Mouse (Mus musculus) macrophage (primary cell): ENCODE data around the gene P3h2. TPM values are rescaled to one million over a fixed set of nuclear protein-coding genes. Genes with fewer than 3 reads are reported as not detected.

Experiments
- H3K27ac ChIP-seq: fragments of 350-480 bp; formaldehyde crosslinking; 2 replicates; pipeline ENCODE4 v1.9.0; 2021
- H3K36me3 ChIP-seq: fragments of 350-480 bp; formaldehyde crosslinking; 2 replicates; pipeline ENCODE4 v1.9.0; 2021; ENCODE audit errors: inconsistent target
- H3K4me3 ChIP-seq: fragments of 350-480 bp; formaldehyde crosslinking; 2 replicates; pipeline ENCODE4 v1.9.0; 2021; ENCODE audit errors: inconsistent target
- H3K79me2 ChIP-seq: fragments of 350-480 bp; formaldehyde crosslinking; 2 replicates; pipeline ENCODE4 v1.9.0; 2021; ENCODE audit errors: inconsistent target
- WGBS: methylation state at CpG from one replicate; pipeline ENCODE4 v1.1.7; 2026; ENCODE audit warnings: inconsistent platforms; ENCODE audit not compliant: missing documents; 5-methylcytosine and 5-hydroxymethylcytosine counted together
- polyA plus RNA-seq: library from polyadenylated mRNA; stranded (reverse); fragments of 250-400 nt; gene quantifications from 3 replicates; pipeline ENCODE4 v1.2.4, GENCODE M21; 2018; ENCODE audit warnings: inconsistent platforms

Gene P3h2
- polyA plus RNA-seq, 1 experiment from 2014 or later, result 0.10 TPM

GRCm38 (mm10) chr16:25979037-25979436 is 126.5 kb downstream of the P3h2 start:
- WGBS, result 42% methylated on average over 3 of the region's 3 CpGs
- H3K79me2 ChIP-seq, result no peaks in the 10 kb centered on the region
- H3K36me3 ChIP-seq, result no peaks in the 10 kb centered on the region
- no peak overlapping the region for H3K4me3 ChIP-seq
- no peak overlapping the region for H3K27ac ChIP-seq

DNA sequence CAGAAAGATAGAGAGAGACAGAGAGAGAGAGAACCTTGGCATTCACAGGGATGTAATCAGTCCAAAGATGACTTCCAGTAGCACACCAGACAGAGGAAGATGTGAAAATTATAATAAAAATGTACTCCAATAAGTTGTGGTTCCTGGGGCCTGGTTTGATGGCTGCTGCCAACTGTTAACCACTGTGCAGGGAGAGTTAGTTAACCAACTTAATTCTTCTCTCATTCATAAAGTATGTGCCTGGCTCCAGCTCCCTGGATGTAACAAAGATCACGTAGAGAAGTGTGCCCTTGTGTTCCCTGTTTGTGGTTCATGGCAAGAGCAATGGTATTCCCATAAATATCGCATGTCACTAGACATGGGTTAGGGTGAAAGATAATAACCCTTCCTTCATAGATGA is 128.4 kb downstream of the P3h2 start:
- H3K27ac ChIP-seq, result no peak overlapping the region
- no peaks in the 10 kb centered on the region for H3K36me3 ChIP-seq
- H3K79me2 ChIP-seq, result no peaks in the 10 kb centered on the region
- WGBS, result 85% methylated on average over 2 of the region's 2 CpGs
- no peak overlapping the region for H3K4me3 ChIP-seq

GRCm38 (mm10) chr16:25971285-25971684 is 134.3 kb downstream of the P3h2 start:
- Histone ChIP-seq H3K36me3 (no peaks in the 10 kb centered on the region), H3K4me3 (no peak overlapping the region), H3K27ac (no peak overlapping the region), H3K79me2 (no peaks in the 10 kb centered on the region)
- WGBS, result 88% methylated on average over 7 of the region's 7 CpGs

- 98% methylated on average over 5 of the region's 5 CpGs for WGBS
- no peak overlapping the region for H3K27ac ChIP-seq
- no peaks in the 10 kb centered on the region for H3K79me2 ChIP-seq
- H3K36me3 ChIP-seq, result no peaks in the 10 kb centered on the region
- no peak overlapping the region for H3K4me3 ChIP-seq
These were observed 134.9 kb downstream of the P3h2 start for GRCm38 (mm10) chr16:25970720-25971119.

- H3K27ac ChIP-seq, result no peak overlapping the region
- no peaks in the 10 kb centered on the region for H3K36me3 ChIP-seq
- WGBS, result 85% methylated on average over 6 of the region's 6 CpGs
- no peak overlapping the region for H3K4me3 ChIP-seq
- no peaks in the 10 kb centered on the region for H3K79me2 ChIP-seq
These were observed 135.4 kb downstream of the P3h2 start for GRCm38 (mm10) chr16:25970193-25970592.

DNA sequence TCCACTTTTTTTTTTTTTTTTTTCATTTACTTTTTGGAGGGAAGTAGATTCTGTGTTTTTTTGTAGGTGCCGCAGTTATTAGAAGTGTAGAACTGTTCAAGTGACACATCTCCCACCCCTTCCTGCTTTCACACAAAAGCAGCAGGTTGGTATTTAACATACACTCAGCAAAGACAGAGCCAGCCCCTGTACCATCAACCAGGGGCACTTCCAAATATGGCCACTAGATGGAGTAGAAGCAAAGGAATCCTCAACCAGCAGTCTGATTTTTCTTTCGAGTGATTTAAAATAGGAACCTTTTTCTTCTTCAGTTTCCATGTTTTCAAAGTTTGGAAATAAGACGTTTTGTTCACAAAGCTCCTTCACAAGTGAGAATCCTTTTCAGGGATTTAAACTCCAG is 138.3 kb downstream of the P3h2 start:
- Histone ChIP-seq H3K36me3 (no peaks in the 10 kb centered on the region), H3K4me3 (no peak overlapping the region)
- WGBS, result 12% methylated on average over 3 of the region's 3 CpGs

DNA sequence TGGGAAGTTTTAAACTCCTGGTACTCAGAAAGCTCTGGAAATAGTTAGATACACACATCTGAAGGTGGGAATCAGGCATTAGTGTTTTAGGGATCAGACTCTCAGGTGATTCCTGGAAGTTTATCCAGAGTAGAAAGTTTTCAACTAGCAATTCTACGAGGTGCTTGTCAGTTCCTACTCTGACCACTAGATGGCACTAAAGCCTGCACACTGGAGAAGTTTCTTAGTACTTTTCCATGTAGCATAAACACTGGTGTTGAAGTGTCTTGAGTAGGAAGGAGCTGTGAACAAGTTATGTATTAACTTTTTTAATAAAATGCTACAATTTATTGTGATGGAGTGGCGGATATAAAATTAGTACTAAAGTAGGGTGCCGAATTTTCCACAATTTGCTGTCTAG is 141.7 kb downstream of the P3h2 start:
- Histone ChIP-seq H3K79me2 (no peaks in the 10 kb centered on the region), H3K36me3 (no peaks in the 10 kb centered on the region), H3K27ac (no peak overlapping the region), H3K4me3 (no peak overlapping the region)
- 33% methylated on average over 3 of the region's 3 CpGs for WGBS

More for the DNA sequence above, 138.3 kb downstream of the P3h2 start:
- Histone ChIP-seq H3K27ac (no peak overlapping the region), H3K79me2 (no peaks in the 10 kb centered on the region)

GRCm38 (mm10) chr16:25960345-25960744 is 145.2 kb downstream of the P3h2 start:
- 95% methylated on average over 7 of the region's 7 CpGs for WGBS
- Histone ChIP-seq H3K36me3 (no peaks in the 10 kb centered on the region), H3K27ac (no peak overlapping the region), H3K79me2 (no peaks in the 10 kb centered on the region), H3K4me3 (no peak overlapping the region)

- no peak overlapping the region for H3K27ac ChIP-seq
- no peaks in the 10 kb centered on the region for H3K36me3 ChIP-seq
- no peak overlapping the region for H3K4me3 ChIP-seq
- WGBS, result 93% methylated on average over 5 of the region's 5 CpGs
- no peaks in the 10 kb centered on the region for H3K79me2 ChIP-seq
These were observed 145.7 kb downstream of the P3h2 start for GRCm38 (mm10) chr16:25959929-25960328.

GRCm38 (mm10) chr16:25958650-25959238 is 146.8 kb downstream of the P3h2 start:
- WGBS, result 9% methylated on average over 7 of the region's 7 CpGs
- Histone ChIP-seq H3K4me3 (no peak overlapping the region), H3K79me2 (no peaks in the 10 kb centered on the region), H3K36me3 (no peaks in the 10 kb centered on the region), H3K27ac (no peak overlapping the region)

DNA sequence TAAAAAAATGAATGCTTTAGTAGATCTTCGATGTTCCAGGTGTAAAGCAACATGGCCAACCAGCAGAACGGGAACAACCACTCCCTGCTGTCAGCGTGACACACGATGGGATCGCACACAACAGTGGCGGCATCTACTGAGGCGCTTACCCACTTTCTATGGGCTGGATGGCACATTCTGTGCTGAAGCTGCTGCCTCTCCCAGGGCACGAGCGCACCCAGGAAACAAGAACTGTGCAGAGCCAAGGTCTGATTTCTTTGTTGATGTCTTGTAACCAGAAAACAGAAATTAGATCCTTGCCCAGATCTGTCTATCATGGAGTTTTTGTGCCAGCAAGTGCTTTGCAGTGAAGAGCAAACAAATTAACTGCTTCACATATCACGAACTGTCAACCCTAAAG is 147.4 kb downstream of the P3h2 start:
- 95% methylated on average over 10 of the region's 10 CpGs for WGBS
- H3K4me3 ChIP-seq, result no peak overlapping the region
- H3K36me3 ChIP-seq, result no peaks in the 10 kb centered on the region
- H3K79me2 ChIP-seq, result no peaks in the 10 kb centered on the region
- H3K27ac ChIP-seq, result no peak overlapping the region

DNA sequence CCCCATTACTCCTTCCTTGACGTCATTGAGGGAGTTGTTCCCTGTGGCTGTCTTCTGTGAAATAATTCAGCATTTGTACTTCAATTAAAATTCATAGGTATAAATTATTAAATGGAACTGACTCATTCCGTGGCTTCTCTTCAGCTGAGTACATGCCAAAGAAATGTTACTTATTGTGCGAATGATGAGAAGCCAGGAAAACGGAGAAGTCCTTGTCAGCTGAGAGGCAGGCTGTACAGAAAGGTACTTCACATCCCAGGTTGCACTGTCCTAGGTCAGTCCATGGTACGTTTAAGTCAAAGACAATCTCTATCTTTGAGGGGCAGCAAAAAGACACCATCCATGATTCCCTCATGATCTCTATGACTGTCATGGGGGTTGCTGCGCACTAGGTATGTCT is 148.8 kb downstream of the P3h2 start:
- WGBS, result 91% methylated on average over 6 of the region's 6 CpGs
- no peaks in the 10 kb centered on the region for H3K79me2 ChIP-seq
- no peaks in the 10 kb centered on the region for H3K36me3 ChIP-seq
- H3K4me3 ChIP-seq, result no peak overlapping the region
- H3K27ac ChIP-seq, result no peak overlapping the region

DNA sequence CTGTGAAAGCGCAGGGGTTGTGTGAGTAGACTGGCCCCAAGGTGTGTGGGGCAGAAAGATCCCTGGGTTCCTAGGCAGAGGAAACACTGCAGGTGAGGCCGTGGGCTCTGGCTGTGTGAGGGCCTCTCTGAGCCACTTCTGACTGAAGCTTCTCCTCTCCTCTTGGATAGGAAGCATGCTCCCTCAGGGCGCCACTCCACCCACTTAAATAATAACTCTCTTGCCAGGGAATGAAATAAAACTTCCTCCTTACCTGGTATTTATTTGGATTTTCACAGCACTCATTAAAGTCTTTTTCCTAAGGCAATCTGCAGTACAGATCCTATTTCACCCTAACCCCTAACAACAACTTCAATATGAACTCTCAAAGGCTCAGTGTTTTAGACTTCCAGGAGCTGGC is 151.0 kb downstream of the P3h2 start:
- no peak overlapping the region for H3K27ac ChIP-seq
- WGBS, result 88% methylated on average over 3 of the region's 3 CpGs
- H3K4me3 ChIP-seq, result no peak overlapping the region
- no peaks in the 10 kb centered on the region for H3K36me3 ChIP-seq
- no peaks in the 10 kb centered on the region for H3K79me2 ChIP-seq

DNA sequence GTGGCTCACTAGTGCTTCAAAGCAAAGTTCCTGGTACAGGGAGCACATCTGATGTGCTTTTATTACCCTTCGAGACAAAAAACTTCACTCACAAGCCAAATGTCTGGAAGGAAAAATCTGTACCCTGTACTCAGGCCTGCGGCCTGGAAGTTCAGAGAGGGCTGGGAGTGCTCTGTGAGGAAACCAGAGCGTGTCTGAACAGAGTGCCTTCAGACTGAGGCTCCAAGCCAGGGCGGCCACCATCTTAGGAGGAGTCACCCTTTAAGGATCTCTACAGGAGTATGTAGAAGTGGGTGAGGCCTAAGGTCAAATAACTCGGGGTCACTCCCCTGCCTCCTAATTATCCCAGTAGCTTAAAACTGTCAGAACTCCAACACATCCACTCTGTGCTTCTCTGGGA is 152.2 kb downstream of the P3h2 start:
- 88% methylated on average over 5 of the region's 5 CpGs for WGBS
- no peaks in the 10 kb centered on the region for H3K36me3 ChIP-seq
- H3K4me3 ChIP-seq, result no peak overlapping the region
- no peaks in the 10 kb centered on the region for H3K79me2 ChIP-seq
- no peak overlapping the region for H3K27ac ChIP-seq

DNA sequence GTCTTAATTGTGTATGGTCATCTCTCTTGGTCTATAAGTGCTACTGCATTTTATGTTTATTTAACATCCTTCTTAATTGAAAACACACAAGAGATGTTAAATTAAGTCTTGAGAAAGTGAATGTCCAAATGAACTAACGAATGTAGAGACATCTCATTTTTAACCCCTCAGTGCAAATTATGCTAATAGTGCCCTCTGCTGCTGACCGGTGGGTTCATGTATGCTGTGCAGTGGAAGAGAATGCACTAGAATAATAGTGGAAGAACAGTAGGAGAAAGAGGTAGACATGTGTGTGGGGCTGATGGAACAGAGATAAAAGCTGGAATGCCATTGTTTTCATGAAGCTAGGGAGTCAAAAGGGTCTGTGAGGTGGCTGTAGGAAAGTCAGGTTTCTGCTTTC is 153.6 kb downstream of the P3h2 start:
- H3K36me3 ChIP-seq, result no peaks in the 10 kb centered on the region
- no peaks in the 10 kb centered on the region for H3K79me2 ChIP-seq
- H3K27ac ChIP-seq, result no peak overlapping the region
- WGBS, result 60% methylated on average over 2 of the region's 2 CpGs
- no peak overlapping the region for H3K4me3 ChIP-seq

GRCm38 (mm10) chr16:25948067-25948466 is 157.5 kb downstream of the P3h2 start:
- Histone ChIP-seq H3K27ac (no peak overlapping the region), H3K79me2 (no peaks in the 10 kb centered on the region), H3K36me3 (no peaks in the 10 kb centered on the region), H3K4me3 (no peak overlapping the region)
- WGBS, result 14% methylated on average over 1 of the region's 1 CpGs
